Mouse (Mus musculus): ENCODE measurements around the gene Slc44a4. TPM values are rescaled to one million over a fixed set of nuclear protein-coding genes. Genes with fewer than 3 reads are reported as not detected.
A peak's percentile ranks its signal among the peaks of the same experiment; 100 is the strongest.
"Not testable (repeated sequence)": the region's sequence is repeated elsewhere in the genome, so short reads cannot be mapped to it uniquely, and the experiment has no call there.

Slc44a4 gene
- polyA plus RNA-seq, 2 experiments = 0.09 TPM; not detected in 1

GRCm38 (mm10) chr17:34953258-34953657 is 39.0 kb downstream of the Slc44a4 start:
- Histone ChIP-seq H3K36me3 (ENCODE audit: control insufficient read depth, insufficient read depth, low read length) (peaks cover 23% of the 10 kb centered on the region), H3K9me3 (ENCODE audit: control insufficient read depth, low read length) (no peaks in the 10 kb centered on the region), H3K4me2 (replicated peaks; ENCODE audit: low read depth, low read length, severe bottlenecking) (no peak overlapping the region), H3K4me3 (replicated peaks; ENCODE audit: low read length) (no peak overlapping the region), H3K4me1 (ENCODE audit: control insufficient read depth, insufficient read depth, low read length) (peaks cover 9% of the 10 kb centered on the region), H3K27ac (replicated peaks; ENCODE audit: low read depth, low read length) (no peak overlapping the region), H3K27me3 (ENCODE audit: control insufficient read depth, insufficient read depth, low read length) (peaks cover 7% of the 10 kb centered on the region; the same call in 1 of the 2 replicates), H3K9ac (ENCODE audit: low read depth, low read length, severe bottlenecking) (no peak overlapping the region; the same call in 1 of the 2 replicates)
- no peak for DNase-seq (ENCODE audit: low spot score)
- WGBS = 91% methylated on average over 3 of the region's 3 CpGs
- TF ChIP-seq POLR2A (IDR thresholded peaks at IDR 0.05; ENCODE audit: borderline replicate concordance, extremely low read depth, insufficient read depth, insufficient read length) = no peak
- ATAC-seq (ENCODE audit: low FRiP score, low read depth) = no peak

DNA sequence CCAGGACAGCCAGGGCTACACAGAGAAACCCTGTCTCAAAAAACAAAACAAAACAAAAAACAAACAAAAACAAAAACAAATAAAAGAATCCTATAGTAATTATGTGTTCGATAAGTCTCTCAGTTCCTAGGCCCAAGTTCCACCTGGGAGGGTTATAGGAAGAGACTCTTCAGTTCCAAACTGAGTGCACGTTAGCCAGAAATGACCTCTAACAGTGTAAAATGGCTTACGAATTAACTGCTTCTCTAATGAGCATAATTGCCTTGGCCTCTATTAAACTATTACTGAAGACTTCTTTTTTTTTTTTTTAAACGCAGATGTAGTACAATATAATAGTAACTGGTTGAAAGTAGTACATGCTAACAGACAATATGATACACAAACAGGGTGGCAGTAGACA is 39.6 kb downstream of the Slc44a4 start:
- Histone ChIP-seq H3K36me3 (ENCODE audit: control insufficient read depth, insufficient read depth, low read length) (peaks cover 23% of the 10 kb centered on the region), H3K27me3 (ENCODE audit: control insufficient read depth, insufficient read depth, low read length) (peaks cover 7% of the 10 kb centered on the region; the same call in 1 of the 2 replicates), H3K4me1 (ENCODE audit: control insufficient read depth, insufficient read depth, low read length) (peaks cover 9% of the 10 kb centered on the region), H3K4me2 (replicated peaks; ENCODE audit: low read depth, low read length, severe bottlenecking) (no peak overlapping the region), H3K9me3 (ENCODE audit: control insufficient read depth, low read length) (no peaks in the 10 kb centered on the region), H3K27ac (replicated peaks; ENCODE audit: low read depth, low read length) (no peak overlapping the region), H3K9ac (ENCODE audit: low read depth, low read length, severe bottlenecking) (no peak overlapping the region), H3K4me3 (replicated peaks; ENCODE audit: low read length) (no peak overlapping the region)
- no peak for TF ChIP-seq POLR2A (IDR thresholded peaks at IDR 0.05; ENCODE audit: borderline replicate concordance, extremely low read depth, insufficient read depth, insufficient read length)
- DNase-seq (ENCODE audit: low spot score) (no peak), ATAC-seq (ENCODE audit: low FRiP score, low read depth) (no peak)
- WGBS = 85% methylated on average over 4 of the region's 4 CpGs

GRCm38 (mm10) chr17:34954831-34955230 is 40.6 kb downstream of the Slc44a4 start:
- Histone ChIP-seq H3K4me1 (ENCODE audit: control insufficient read depth, insufficient read depth, low read length) (peaks cover 9% of the 10 kb centered on the region), H3K9ac (ENCODE audit: low read depth, low read length, severe bottlenecking) (no peak overlapping the region), H3K27ac (replicated peaks; ENCODE audit: low read depth, low read length) (no peak overlapping the region), H3K4me3 (replicated peaks; ENCODE audit: low read length) (no peak overlapping the region), H3K4me2 (replicated peaks; ENCODE audit: low read depth, low read length, severe bottlenecking) (no peak overlapping the region), H3K27me3 (ENCODE audit: control insufficient read depth, insufficient read depth, low read length) (peaks cover 7% of the 10 kb centered on the region; the same call in 1 of the 2 replicates), H3K36me3 (ENCODE audit: control insufficient read depth, insufficient read depth, low read length) (peaks cover 17% of the 10 kb centered on the region), H3K9me3 (ENCODE audit: control insufficient read depth, low read length) (no peaks in the 10 kb centered on the region)
- no peak for ATAC-seq (ENCODE audit: low FRiP score, low read depth)
- no peak for TF ChIP-seq POLR2A (IDR thresholded peaks at IDR 0.05; ENCODE audit: borderline replicate concordance, extremely low read depth, insufficient read depth, insufficient read length)
- 57% methylated on average over 4 of the region's 4 CpGs for WGBS
- DNase-seq (ENCODE audit: low spot score) = no peak

GRCm38 (mm10) chr17:34955884-34956283 is 41.6 kb downstream of the Slc44a4 start:
- WGBS = 79% methylated on average over 3 of the region's 3 CpGs
- TF ChIP-seq POLR2A (IDR thresholded peaks at IDR 0.05; ENCODE audit: borderline replicate concordance, extremely low read depth, insufficient read depth, insufficient read length) = no peak
- DNase-seq (ENCODE audit: low spot score) (no peak), ATAC-seq (ENCODE audit: low FRiP score, low read depth) (no peak)
- Histone ChIP-seq H3K4me2 (replicated peaks; ENCODE audit: low read depth, low read length, severe bottlenecking) (no peak overlapping the region), H3K27me3 (ENCODE audit: control insufficient read depth, insufficient read depth, low read length) (peaks cover 7% of the 10 kb centered on the region; the same call in 1 of the 2 replicates), H3K9me3 (ENCODE audit: control insufficient read depth, low read length) (no peaks in the 10 kb centered on the region), H3K9ac (ENCODE audit: low read depth, low read length, severe bottlenecking) (no peak overlapping the region), H3K36me3 (ENCODE audit: control insufficient read depth, insufficient read depth, low read length) (peaks cover 7% of the 10 kb centered on the region), H3K27ac (replicated peaks; ENCODE audit: low read depth, low read length) (no peak overlapping the region), H3K4me3 (replicated peaks; ENCODE audit: low read length) (no peak overlapping the region), H3K4me1 (ENCODE audit: control insufficient read depth, insufficient read depth, low read length) (peaks cover 3% of the 10 kb centered on the region)

GRCm38 (mm10) chr17:34956340-34956739 is 42.1 kb downstream of the Slc44a4 start:
- Histone ChIP-seq H3K9me3 (ENCODE audit: control insufficient read depth, low read length) (no peaks in the 10 kb centered on the region), H3K4me1 (ENCODE audit: control insufficient read depth, insufficient read depth, low read length) (no peaks in the 10 kb centered on the region; the same call in 1 of the 2 replicates), H3K4me3 (replicated peaks; ENCODE audit: low read length) (no peak overlapping the region), H3K27me3 (ENCODE audit: control insufficient read depth, insufficient read depth, low read length) (peaks cover 7% of the 10 kb centered on the region; the same call in 1 of the 2 replicates), H3K4me2 (replicated peaks; ENCODE audit: low read depth, low read length, severe bottlenecking) (no peak overlapping the region), H3K36me3 (ENCODE audit: control insufficient read depth, insufficient read depth, low read length) (peaks cover 2% of the 10 kb centered on the region; the same call in 1 of the 2 replicates), H3K9ac (ENCODE audit: low read depth, low read length, severe bottlenecking) (no peak overlapping the region), H3K27ac (replicated peaks; ENCODE audit: low read depth, low read length) (no peak overlapping the region)
- WGBS = 49% methylated on average over 1 of the region's 1 CpGs
- ATAC-seq (ENCODE audit: low FRiP score, low read depth) (no peak), DNase-seq (ENCODE audit: low spot score) (no peak)
- TF ChIP-seq POLR2A (IDR thresholded peaks at IDR 0.05; ENCODE audit: borderline replicate concordance, extremely low read depth, insufficient read depth, insufficient read length) = no peak

DNA sequence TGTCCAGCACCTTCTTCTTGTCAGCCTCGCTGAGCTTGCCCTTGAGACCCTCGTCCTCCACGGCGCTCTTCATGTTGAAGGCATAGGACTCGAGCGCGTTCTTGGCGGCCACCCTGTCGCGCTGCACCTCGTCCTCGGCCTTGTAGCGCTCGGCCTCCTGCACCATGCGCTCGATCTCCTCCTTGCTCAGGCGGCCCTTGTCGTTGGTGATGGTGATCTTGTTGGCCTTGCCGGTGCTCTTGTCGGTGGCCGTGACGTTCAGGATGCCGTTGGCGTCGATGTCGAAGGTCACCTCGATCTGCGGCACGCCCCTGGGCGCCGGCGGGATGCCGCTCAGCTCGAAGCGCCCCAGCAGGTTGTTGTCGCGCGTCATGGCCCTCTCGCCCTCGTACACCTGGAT is 43.0 kb downstream of the Slc44a4 start:
- not testable (repeated sequence) for H3K4me3 ChIP-seq (replicated peaks; ENCODE audit: low read length); H3K9ac ChIP-seq (ENCODE audit: low read depth, low read length, severe bottlenecking); ATAC-seq (ENCODE audit: low FRiP score, low read depth); H3K9me3 ChIP-seq (ENCODE audit: control insufficient read depth, low read length); H3K4me1 ChIP-seq (ENCODE audit: control insufficient read depth, insufficient read depth, low read length); H3K27me3 ChIP-seq (ENCODE audit: control insufficient read depth, insufficient read depth, low read length); DNase-seq (ENCODE audit: low spot score); H3K4me2 ChIP-seq (replicated peaks; ENCODE audit: low read depth, low read length, severe bottlenecking); H3K36me3 ChIP-seq (ENCODE audit: control insufficient read depth, insufficient read depth, low read length); H3K27ac ChIP-seq (replicated peaks; ENCODE audit: low read depth, low read length)
- 11% methylated on average over 17 of the region's 40 CpGs for WGBS

DNA sequence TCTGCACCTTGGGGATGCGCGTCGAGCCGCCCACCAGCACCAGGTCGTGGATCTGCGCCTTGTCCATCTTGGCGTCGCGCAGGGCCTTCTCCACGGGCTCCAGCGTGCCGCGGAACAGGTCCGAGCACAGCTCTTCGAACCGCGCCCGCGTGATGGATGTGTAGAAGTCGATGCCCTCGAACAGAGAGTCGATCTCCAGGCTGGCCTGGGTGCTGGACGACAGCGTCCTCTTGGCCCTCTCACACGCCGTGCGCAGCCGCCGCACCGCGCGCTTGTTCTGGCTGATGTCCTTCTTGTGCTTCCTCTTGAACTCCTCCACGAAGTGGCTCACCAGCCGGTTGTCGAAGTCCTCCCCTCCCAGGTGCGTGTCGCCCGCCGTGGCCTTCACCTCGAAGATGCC is 43.7 kb downstream of the Slc44a4 start:
- not testable (repeated sequence) for H3K27me3 ChIP-seq (ENCODE audit: control insufficient read depth, insufficient read depth, low read length); H3K27ac ChIP-seq (replicated peaks; ENCODE audit: low read depth, low read length); H3K4me2 ChIP-seq (replicated peaks; ENCODE audit: low read depth, low read length, severe bottlenecking); H3K4me1 ChIP-seq (ENCODE audit: control insufficient read depth, insufficient read depth, low read length); ATAC-seq (ENCODE audit: low FRiP score, low read depth); DNase-seq (ENCODE audit: low spot score); H3K9ac ChIP-seq (ENCODE audit: low read depth, low read length, severe bottlenecking); H3K9me3 ChIP-seq (ENCODE audit: control insufficient read depth, low read length); H3K36me3 ChIP-seq (ENCODE audit: control insufficient read depth, insufficient read depth, low read length); H3K4me3 ChIP-seq (replicated peaks; ENCODE audit: low read length)
- 37% methylated on average over 18 of the region's 40 CpGs for WGBS

- Histone ChIP-seq H3K4me3 (replicated peaks; ENCODE audit: low read length) (peak overlapping the region; percentile 50), H3K4me2 (replicated peaks; ENCODE audit: low read depth, low read length, severe bottlenecking) (peak overlapping the region; percentile 67)
- WGBS = 2% methylated on average over 20 of the region's 47 CpGs
- not testable (repeated sequence) for H3K9ac ChIP-seq (ENCODE audit: low read depth, low read length, severe bottlenecking); H3K4me1 ChIP-seq (ENCODE audit: control insufficient read depth, insufficient read depth, low read length); H3K36me3 ChIP-seq (ENCODE audit: control insufficient read depth, insufficient read depth, low read length); H3K9me3 ChIP-seq (ENCODE audit: control insufficient read depth, low read length); H3K27ac ChIP-seq (replicated peaks; ENCODE audit: low read depth, low read length); DNase-seq (ENCODE audit: low spot score); H3K27me3 ChIP-seq (ENCODE audit: control insufficient read depth, insufficient read depth, low read length)
- ATAC-seq (ENCODE audit: low FRiP score, low read depth) = peak; percentile 7
Measured at GRCm38 (mm10) chr17:34958734-34959129, 44.5 kb downstream of the Slc44a4 start.

Measured in limb, embryonic 14.5 days (tissue).